ENCODE assay signal across 9 mouse cellular contexts in the genomic region with DNA sequence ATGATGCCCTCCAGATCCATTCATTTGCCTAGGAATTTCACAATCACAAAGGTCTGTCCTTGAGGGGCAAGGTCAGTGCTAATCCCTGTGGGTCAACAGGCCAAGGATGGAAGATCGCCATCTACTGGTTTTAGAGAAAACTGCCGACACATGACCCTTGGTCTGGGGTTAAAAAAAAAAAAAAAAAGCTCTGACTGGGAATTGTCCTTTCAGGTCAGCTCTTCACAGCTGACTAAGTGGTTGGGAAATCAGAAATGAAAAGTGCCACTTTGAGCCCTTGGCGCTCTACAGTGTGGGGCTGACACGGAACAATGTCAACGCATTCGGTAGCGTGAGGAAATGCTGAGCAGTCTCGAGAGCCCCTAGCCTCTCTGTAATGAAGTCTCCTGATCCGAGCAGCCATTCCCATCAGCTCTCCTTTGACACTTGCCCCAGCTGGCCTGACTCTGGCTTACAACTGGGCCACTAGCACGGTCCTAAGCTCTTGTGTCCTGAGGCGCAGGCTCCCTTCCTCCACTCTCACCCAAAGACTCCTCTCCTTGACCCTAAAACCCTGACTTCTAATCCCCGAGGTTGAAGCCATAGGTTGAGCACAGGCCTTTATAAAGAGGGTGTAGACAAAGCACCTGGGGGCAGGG.
DNase-seq lines count a peak whose midpoint lies in the region; ATAC-seq lines count a peak whose summit lies in the region.
"Had no signal": no experiment of that assay in that cellular context is flagged by ENCODE, and none has a peak within 500 bp of the region (broad histone marks: within the 10 kb centered on the region; RNA-seq: fewer than 3 reads in every experiment).

No protein-coding gene starts in this region.

- H3K9ac ChIP-seq in hindbrain, embryonic 16.5 days (ENCODE audit: low read depth, low read length): no peak overlapping the region
- no peak overlapping the region for H3K9ac ChIP-seq in hindbrain, embryonic 11.5 days (ENCODE audit: low read depth, low read length)
- peak overlapping the region; percentile 49 for H3K9ac ChIP-seq in heart, embryonic 16.5 days (ENCODE audit: low read length)
- H3K9ac ChIP-seq in forebrain, embryonic 16.5 days (replicated peaks; ENCODE audit: low read depth, low read length): no peak overlapping the region

- no peaks in the 10 kb centered on the region for H3K9me3 ChIP-seq in hindbrain, embryonic 16.5 days (ENCODE audit: control insufficient read depth, low read length)
- H3K9me3 ChIP-seq in hindbrain, embryonic 11.5 days (ENCODE audit: control insufficient read depth, low read length): no peaks in the 10 kb centered on the region
- no peaks in the 10 kb centered on the region for H3K9me3 ChIP-seq in heart, embryonic 16.5 days (replicated peaks; ENCODE audit: control insufficient read depth, low read length)
- no peaks in the 10 kb centered on the region for H3K9me3 ChIP-seq in forebrain, embryonic 16.5 days (ENCODE audit: control insufficient read depth, low read length)
- H3K9me3 ChIP-seq: megakaryocyte, embryonic 14.5 days had no signal

- H3K27me3 ChIP-seq in hindbrain, embryonic 16.5 days (replicated peaks; ENCODE audit: control insufficient read depth, insufficient read depth, low read length): no peaks in the 10 kb centered on the region
- no peaks in the 10 kb centered on the region for H3K27me3 ChIP-seq in hindbrain, embryonic 11.5 days (ENCODE audit: control insufficient read depth, insufficient read depth, low read length)
- no peaks in the 10 kb centered on the region for H3K27me3 ChIP-seq in heart, embryonic 16.5 days (ENCODE audit: control insufficient read depth, insufficient read depth, low read length)
- H3K27me3 ChIP-seq in forebrain, embryonic 16.5 days (replicated peaks; ENCODE audit: control insufficient read depth, insufficient read depth, low read length): no peaks in the 10 kb centered on the region
- H3K27me3 ChIP-seq: megakaryocyte, embryonic 14.5 days had no signal

- DNase-seq in hindbrain, embryonic 11.5 days (ENCODE audit: low spot score): no peak
- DNase-seq in R1 (ENCODE audit: low read depth, low spot score): peak; percentile 93
- peak; percentile 83 for DNase-seq in lung, postnatal 36 days
- no peak for DNase-seq in MN1 (ENCODE audit: low spot score)
- DNase-seq in layer of hippocampus, adult 9-10 months (ENCODE audit: low spot score): no peak

- no peaks in the 10 kb centered on the region for H3K36me3 ChIP-seq in hindbrain, embryonic 16.5 days (ENCODE audit: control insufficient read depth, insufficient read depth, low read length)
- H3K36me3 ChIP-seq in hindbrain, embryonic 11.5 days (ENCODE audit: control insufficient read depth, insufficient read depth, low read length): no peaks in the 10 kb centered on the region
- no peaks in the 10 kb centered on the region for H3K36me3 ChIP-seq in heart, embryonic 16.5 days (ENCODE audit: control insufficient read depth, insufficient read depth)
- H3K36me3 ChIP-seq in forebrain, embryonic 16.5 days (ENCODE audit: control insufficient read depth, insufficient read depth): no peaks in the 10 kb centered on the region

- ATAC-seq in hindbrain, embryonic 16.5 days: 0 out of 2 replicates have a peak, but pooled peaks have one; percentile 27
- ATAC-seq in hindbrain, embryonic 11.5 days (ENCODE audit: low FRiP score): no peak
- ATAC-seq in heart, embryonic 16.5 days (replicated peaks; ENCODE audit: extremely low read depth, insufficient read depth, low FRiP score): peak; percentile 75
- no peak for ATAC-seq in forebrain, embryonic 16.5 days

- no peak overlapping the region for H3K4me2 ChIP-seq in hindbrain, embryonic 16.5 days (ENCODE audit: low read length)
- H3K4me2 ChIP-seq in hindbrain, embryonic 11.5 days (replicated peaks; ENCODE audit: low read depth, low read length): no peak overlapping the region
- H3K4me2 ChIP-seq in heart, embryonic 16.5 days (ENCODE audit: low read depth, low read length): no peak overlapping the region
- H3K4me2 ChIP-seq in forebrain, embryonic 16.5 days (ENCODE audit: low read length): no peak overlapping the region

- H3K27ac ChIP-seq in hindbrain, embryonic 16.5 days (ENCODE audit: low read depth, low read length): no peak overlapping the region
- H3K27ac ChIP-seq in hindbrain, embryonic 11.5 days (ENCODE audit: low read depth, low read length): no peak overlapping the region
- peak overlapping the region; percentile 96 for H3K27ac ChIP-seq in heart, embryonic 16.5 days (ENCODE audit: low read length)
- H3K27ac ChIP-seq in forebrain, embryonic 16.5 days (ENCODE audit: low read length): no peak overlapping the region

- no peak overlapping the region for H3K4me3 ChIP-seq in hindbrain, embryonic 16.5 days (ENCODE audit: low read length)
- no peak overlapping the region for H3K4me3 ChIP-seq in hindbrain, embryonic 11.5 days (ENCODE audit: low read depth, low read length)
- H3K4me3 ChIP-seq in heart, embryonic 16.5 days (ENCODE audit: low read length): no peak overlapping the region
- H3K4me3 ChIP-seq in forebrain, embryonic 16.5 days (replicated peaks; ENCODE audit: low read length): no peak overlapping the region
- H3K4me3 ChIP-seq: megakaryocyte, embryonic 14.5 days had no signal

- H3K4me1 ChIP-seq in hindbrain, embryonic 16.5 days (ENCODE audit: control insufficient read depth, insufficient read depth, low read depth, low read length): peaks cover 8% of the 10 kb centered on the region
- 0 out of 2 replicates have a peak, but pooled peaks cover 6% of the 10 kb centered on the region for H3K4me1 ChIP-seq in hindbrain, embryonic 11.5 days (replicated peaks; ENCODE audit: control insufficient read depth, insufficient read depth, low read length)
- H3K4me1 ChIP-seq in heart, embryonic 16.5 days (ENCODE audit: control insufficient read depth, insufficient read depth, low read length): peaks cover 33% of the 10 kb centered on the region
- H3K4me1 ChIP-seq in forebrain, embryonic 16.5 days (replicated peaks; ENCODE audit: control insufficient read depth, insufficient read depth, low read length): peaks cover 6% of the 10 kb centered on the region
- H3K4me1 ChIP-seq: megakaryocyte, embryonic 14.5 days had no signal

- 41% methylated on average over 12 of the region's 12 CpGs for WGBS in hindbrain, embryonic 16.5 days
- 30% methylated on average over 12 of the region's 12 CpGs for WGBS in hindbrain, embryonic 11.5 days
- 36% methylated on average over 12 of the region's 12 CpGs for WGBS in heart, embryonic 16.5 days
- 43% methylated on average over 12 of the region's 12 CpGs for WGBS in forebrain, embryonic 16.5 days

Comparison
In these comparisons a context has a peak if more than half of its experiments do, and no peak if none do; other contexts are left out.
1. ATAC-seq: peak in hindbrain, embryonic 16.5 days (single experiment) and heart, embryonic 16.5 days (single experiment); none in hindbrain, embryonic 11.5 days (single experiment) and forebrain, embryonic 16.5 days (single experiment).
2. DNase-seq: peak in R1 (single experiment) and lung, postnatal 36 days (single experiment); none in hindbrain, embryonic 11.5 days (single experiment), MN1 (single experiment) and layer of hippocampus, adult 9-10 months (single experiment).